8 mouse cellular contexts compared by ENCODE assay signal in the genomic region with DNA sequence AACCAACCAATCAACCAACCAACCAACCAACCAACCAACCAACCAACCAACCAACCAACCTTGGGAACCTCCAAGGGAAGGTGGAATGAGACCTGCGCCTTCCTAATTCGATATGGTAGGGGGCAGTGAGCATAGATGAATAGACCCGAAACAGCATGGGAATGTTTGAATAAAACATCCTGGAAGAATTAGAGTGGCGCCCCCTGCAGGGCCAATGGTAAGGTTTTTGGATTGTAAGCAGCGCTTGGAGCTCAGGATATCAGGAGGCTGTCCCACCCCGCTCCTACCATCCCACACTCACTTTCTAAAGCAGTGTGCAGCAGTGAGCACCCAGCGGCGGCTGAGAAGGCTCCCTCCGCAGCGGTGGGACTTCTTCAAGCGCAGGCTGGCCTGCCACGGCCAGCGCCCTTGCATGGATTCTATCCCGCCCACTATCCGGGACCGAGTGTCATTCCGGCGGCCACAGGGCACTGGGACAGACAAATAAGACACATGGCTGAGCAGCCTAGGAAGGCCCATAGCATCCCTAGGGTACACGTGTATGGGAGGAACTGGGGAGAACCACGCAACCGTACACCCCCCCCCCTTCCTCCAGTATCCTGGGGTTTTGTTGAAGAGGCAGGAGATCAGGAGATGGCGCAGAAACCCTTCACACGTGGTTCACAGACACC. TPM values are rescaled to one million over a fixed set of nuclear protein-coding genes. Genes with fewer than 3 reads are reported as not detected.
A peak's percentile ranks its signal among the peaks of the same experiment; 100 is the strongest.
DNase-seq lines count a peak whose midpoint lies in the region; ATAC-seq and TF ChIP-seq lines count a peak whose summit lies in the region.

No protein-coding gene starts in this region.

- no peaks in the 10 kb centered on the region for H3K79me2 ChIP-seq in heart, adult 2 months (replicated peaks; ENCODE audit: control insufficient read depth, insufficient read depth, low read length)

- no peak for TF ChIP-seq EP300 in heart, adult 2 months (IDR thresholded peaks at IDR 0.05; ENCODE audit: insufficient read depth, low read depth, low read length)

- no peaks in the 10 kb centered on the region; the same call in 1 of the 2 replicates for H3K27me3 ChIP-seq in heart, adult 2 months (ENCODE audit: control insufficient read depth, insufficient read depth, low read length)
- no peaks in the 10 kb centered on the region for H3K27me3 ChIP-seq in hindbrain, postnatal 0 days (ENCODE audit: insufficient read depth, low read length)
- peaks cover 20% of the 10 kb centered on the region; the same call in 1 of the 2 replicates for H3K27me3 ChIP-seq in midbrain, embryonic 12.5 days

- H3K9ac ChIP-seq in heart, adult 2 months (ENCODE audit: low read depth, low read length) = no peak overlapping the region
- H3K9ac ChIP-seq in hindbrain, postnatal 0 days (replicated peaks; ENCODE audit: low read length) = no peak overlapping the region
- H3K9ac ChIP-seq in midbrain, embryonic 12.5 days (replicated peaks) = no peak overlapping the region

- no peak overlapping the region for H3K27ac ChIP-seq in heart, adult 2 months
- no peak overlapping the region for H3K27ac ChIP-seq in hindbrain, postnatal 0 days
- no peak overlapping the region for H3K27ac ChIP-seq in midbrain, embryonic 12.5 days (replicated peaks)

- 0 out of 2 replicates have a peak, but pooled peaks have one; percentile 22 for ATAC-seq in hindbrain, postnatal 0 days
- ATAC-seq in midbrain, embryonic 12.5 days (ENCODE audit: low FRiP score, low read depth) = no peak

- WGBS in heart, adult 2 months = 52% methylated on average over 23 of the region's 23 CpGs
- 50% methylated on average over 23 of the region's 23 CpGs for WGBS in hindbrain, postnatal 0 days
- 46% methylated on average over 23 of the region's 23 CpGs for WGBS in midbrain, embryonic 12.5 days

- TF ChIP-seq CTCF in heart, adult 2 months (IDR thresholded peaks at IDR 0.05) = peak; percentile 36
- TF ChIP-seq CTCF in hindbrain, postnatal 0 days (IDR thresholded peaks at IDR 0.05; ENCODE audit: low read depth) = peak; percentile 15; the same call in 1 of the 2 replicates

- DNase-seq in heart, adult 2 months = no peak
- DNase-seq in heart, adult 18-20 months = no peak
- peak; percentile 46 for DNase-seq in MEL-GATA-1-ER (ENCODE audit: extremely low read depth, low read depth)
- DNase-seq in hindbrain, postnatal 0 days (ENCODE audit: low spot score) = no peak
- DNase-seq in gastrocnemius, adult 8-10 months (ENCODE audit: low spot score in 2 of 2) = no peak
- no peak for DNase-seq in cerebellum, adult 9-10 months
- DNase-seq in ovary, adult 18-20 months (ENCODE audit: low spot score) = no peak

- no peak for TF ChIP-seq POLR2A in heart, adult 2 months (IDR thresholded peaks at IDR 0.05; ENCODE audit: insufficient read depth, low read depth, low read length)

- no peak overlapping the region for H3K4me2 ChIP-seq in hindbrain, postnatal 0 days (ENCODE audit: low read depth, low read length)
- H3K4me2 ChIP-seq in midbrain, embryonic 12.5 days (replicated peaks) = peak overlapping the region; percentile 38; the same call in 1 of the 2 replicates

- intact Hi-C loops in heart, adult 2 months (cut with DNase I) = loop anchor here (2.0 kb wide), 1 partner anchor 68 kb away; no protein-coding TSS in a partner anchor

- H3K9me3 ChIP-seq in hindbrain, postnatal 0 days (ENCODE audit: low read length) = no peaks in the 10 kb centered on the region
- H3K9me3 ChIP-seq in midbrain, embryonic 12.5 days = no peaks in the 10 kb centered on the region

- no peak overlapping the region for H3K4me3 ChIP-seq in heart, adult 2 months
- no peak overlapping the region for H3K4me3 ChIP-seq in hindbrain, postnatal 0 days (ENCODE audit: low read length)
- H3K4me3 ChIP-seq in midbrain, embryonic 12.5 days = no peak overlapping the region

- no peaks in the 10 kb centered on the region for H3K4me1 ChIP-seq in heart, adult 2 months (ENCODE audit: control insufficient read depth, insufficient read depth, low read length)
- H3K4me1 ChIP-seq in hindbrain, postnatal 0 days (ENCODE audit: insufficient read depth, low read length) = no peaks in the 10 kb centered on the region
- H3K4me1 ChIP-seq in midbrain, embryonic 12.5 days = no peaks in the 10 kb centered on the region

- no peaks in the 10 kb centered on the region for H3K36me3 ChIP-seq in heart, adult 2 months (ENCODE audit: control insufficient read depth, insufficient read depth, low read length)
- H3K36me3 ChIP-seq in hindbrain, postnatal 0 days (ENCODE audit: insufficient read depth, low read length) = no peaks in the 10 kb centered on the region
- H3K36me3 ChIP-seq in midbrain, embryonic 12.5 days = no peaks in the 10 kb centered on the region

RNA-seq across cellular contexts. Expression of gene Prss32, which starts 0.4 kb away (rescaled TPM):
- not detected for total RNA-seq in heart, adult 2 months (2021)
- 0.16 TPM in 1 of 2 replicates, not detected in the other for polyA plus RNA-seq in heart, adult 2 months (2012; rRNA removed)
- total RNA-seq in heart, adult 18-20 months (2021) = not detected
- not detected in 2 replicates for total RNA-seq in hindbrain, postnatal 0 days (2014; rRNA removed)
- polyA plus RNA-seq in hindbrain, postnatal 0 days (2015; fragmentation: Nextera tagmentation; extraction: Ambion mirVana) = 0.25 and 0.48 TPM in 2 replicates
- not detected in 2 replicates for polyA plus RNA-seq in midbrain, embryonic 12.5 days (2016; fragmentation: Nextera tagmentation; extraction: Ambion mirVana)
- total RNA-seq in gastrocnemius, adult 8-10 months (2022) = not detected

RNA-seq across cellular contexts. Expression of gene Prss41, which starts 0.7 kb away (rescaled TPM):
- under 1 TPM in 1 of 2 experiments, not detected in 1; 0.29 TPM for total RNA-seq in heart, adult 2 months (2021)
- polyA plus RNA-seq in heart, adult 2 months (2012; rRNA removed) = not detected in 2 replicates
- not detected for total RNA-seq in heart, adult 18-20 months (2021)
- 0.37 TPM in 1 of 2 replicates, not detected in the other for total RNA-seq in hindbrain, postnatal 0 days (2014; rRNA removed)
- 0.90 and 1.3 TPM in 2 replicates for polyA plus RNA-seq in hindbrain, postnatal 0 days (2015; fragmentation: Nextera tagmentation; extraction: Ambion mirVana)
- 0.82 and 0.91 TPM in 2 replicates for polyA plus RNA-seq in midbrain, embryonic 12.5 days (2016; fragmentation: Nextera tagmentation; extraction: Ambion mirVana)
- total RNA-seq in gastrocnemius, adult 8-10 months (2022) = under 1 TPM in 2 of 4 experiments, not detected in 2; 0.68 to 0.85 TPM

RNA-seq across cellular contexts. Expression of gene Prss33, which starts 7.4 kb away (rescaled TPM):
- total RNA-seq in heart, adult 2 months (2021) = not detected
- polyA plus RNA-seq in heart, adult 2 months (2012; rRNA removed) = not detected in 2 replicates
- not detected for total RNA-seq in heart, adult 18-20 months (2021)
- not detected in 2 replicates for total RNA-seq in hindbrain, postnatal 0 days (2014; rRNA removed)
- not detected in 2 replicates for polyA plus RNA-seq in hindbrain, postnatal 0 days (2015; fragmentation: Nextera tagmentation; extraction: Ambion mirVana)
- 0.48 and 0.76 TPM in 2 replicates for polyA plus RNA-seq in midbrain, embryonic 12.5 days (2016; fragmentation: Nextera tagmentation; extraction: Ambion mirVana)
- total RNA-seq in gastrocnemius, adult 8-10 months (2022) = not detected

RNA-seq across cellular contexts. Expression of gene Elob, which starts 14.3 kb away (rescaled TPM):
- 100 to 1,000 TPM; 325 to 371 TPM for total RNA-seq in heart, adult 2 months (2021)
- 384 and 511 TPM in 2 replicates for polyA plus RNA-seq in heart, adult 2 months (2012; rRNA removed)
- total RNA-seq in heart, adult 18-20 months (2021) = 100 to 1,000 TPM; 357 to 360 TPM
- total RNA-seq in hindbrain, postnatal 0 days (2014; rRNA removed) = 755 and 1,410 TPM in 2 replicates
- 1,482 and 1,504 TPM in 2 replicates for polyA plus RNA-seq in hindbrain, postnatal 0 days (2015; fragmentation: Nextera tagmentation; extraction: Ambion mirVana)
- 1,125 and 1,165 TPM in 2 replicates for polyA plus RNA-seq in midbrain, embryonic 12.5 days (2016; fragmentation: Nextera tagmentation; extraction: Ambion mirVana)
- total RNA-seq in gastrocnemius, adult 8-10 months (2022) = 100 to 1,000 TPM; 403 to 511 (median 426) TPM

RNA-seq across cellular contexts. Expression of gene Prss21, which starts 24.6 kb away (rescaled TPM):
- total RNA-seq in heart, adult 2 months (2021) = not detected
- polyA plus RNA-seq in heart, adult 2 months (2012; rRNA removed) = not detected in 2 replicates
- total RNA-seq in heart, adult 18-20 months (2021) = not detected
- total RNA-seq in hindbrain, postnatal 0 days (2014; rRNA removed) = not detected in 2 replicates
- polyA plus RNA-seq in hindbrain, postnatal 0 days (2015; fragmentation: Nextera tagmentation; extraction: Ambion mirVana) = not detected in 2 replicates
- polyA plus RNA-seq in midbrain, embryonic 12.5 days (2016; fragmentation: Nextera tagmentation; extraction: Ambion mirVana) = not detected in 2 replicates
- not detected for total RNA-seq in gastrocnemius, adult 8-10 months (2022)
